Mouse (Mus musculus) heart, embryonic 10.5 days (tissue): ENCODE data around the gene C130026I21Rik. TPM values are rescaled to one million over a fixed set of nuclear protein-coding genes. Genes with fewer than 3 reads are reported as not detected.
"Not testable (repeated sequence)": the region's sequence is repeated elsewhere in the genome, so short reads cannot be mapped to it uniquely, and the experiment has no call there.

ENCODE experiments used
- DNase-seq: peaks from one replicate; pipeline ENCODE4 v3.0.0-alpha.2; 2017; ENCODE audit warnings: low spot score
- H3K27ac ChIP-seq: fragments of 300-500 bp; sonication (generic); 2 replicates; pipeline ENCODE4 v1.5.1; 2016; ENCODE audit warnings: mild to moderate bottlenecking
- H3K27me3 ChIP-seq: fragments of 300-500 bp; sonication (generic); 2 replicates; pipeline ENCODE4 v1.6.1; 2016; ENCODE audit warnings: mild to moderate bottlenecking; ENCODE audit not compliant: poor library complexity, insufficient read depth, severe bottlenecking
- H3K36me3 ChIP-seq: fragments of 300-500 bp; sonication (generic); 2 replicates; pipeline ENCODE4 v1.6.1; 2016; ENCODE audit warnings: mild to moderate bottlenecking, moderate library complexity
- H3K4me1 ChIP-seq: fragments of 300-500 bp; sonication (generic); 2 replicates; pipeline ENCODE4 v1.6.1; 2016; ENCODE audit warnings: mild to moderate bottlenecking
- H3K4me3 ChIP-seq: fragments of 300-500 bp; sonication (generic); 2 replicates; pipeline ENCODE4 v1.5.1; 2016; ENCODE audit warnings: mild to moderate bottlenecking, moderate library complexity
- H3K9me3 ChIP-seq: fragments of 300-500 bp; sonication (generic); 2 replicates; pipeline ENCODE4 v1.6.1; 2016; ENCODE audit warnings: mild to moderate bottlenecking, moderate library complexity
- WGBS: fragments of 180-500 bp; shearing (Covaris S2); methylation state at CpG from one replicate; pipeline ENCODE4 v1.1.7; 2016; 5-methylcytosine and 5-hydroxymethylcytosine counted together
- polyA plus RNA-seq: library from polyadenylated mRNA; unstranded; fragments of >200 nt; fragmentation: Nextera tagmentation; extraction: Ambion mirVana; gene quantifications from 2 replicates; pipeline ENCODE4 v1.2.1, GENCODE M21; 2016

The C130026I21Rik gene
- polyA plus RNA-seq, 1 experiment from 2014 or later, result not detected

DNA sequence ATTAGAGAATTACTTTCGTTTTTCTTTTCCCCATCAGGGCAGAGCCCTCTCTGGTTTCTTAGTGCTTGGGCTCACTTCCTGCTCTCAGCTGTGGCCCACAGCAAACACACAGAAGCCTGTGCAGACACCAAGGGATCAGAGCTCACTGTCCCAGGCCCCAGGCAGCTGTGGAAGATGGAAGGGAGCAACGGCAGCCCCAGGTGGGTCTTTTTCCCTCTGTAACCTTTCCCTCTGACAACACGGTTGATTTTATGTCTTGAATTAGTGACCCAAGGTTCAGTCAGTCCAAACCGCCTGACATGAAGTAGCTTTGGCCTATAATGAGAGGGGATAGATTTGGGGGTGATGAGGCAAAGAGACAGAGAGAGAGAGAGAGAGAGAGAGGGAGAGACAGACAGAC is 70.8 kb downstream of the C130026I21Rik start:
- 85% methylated on average over 3 of the region's 4 CpGs for WGBS
- DNase-seq, result not testable (repeated sequence)

DNA sequence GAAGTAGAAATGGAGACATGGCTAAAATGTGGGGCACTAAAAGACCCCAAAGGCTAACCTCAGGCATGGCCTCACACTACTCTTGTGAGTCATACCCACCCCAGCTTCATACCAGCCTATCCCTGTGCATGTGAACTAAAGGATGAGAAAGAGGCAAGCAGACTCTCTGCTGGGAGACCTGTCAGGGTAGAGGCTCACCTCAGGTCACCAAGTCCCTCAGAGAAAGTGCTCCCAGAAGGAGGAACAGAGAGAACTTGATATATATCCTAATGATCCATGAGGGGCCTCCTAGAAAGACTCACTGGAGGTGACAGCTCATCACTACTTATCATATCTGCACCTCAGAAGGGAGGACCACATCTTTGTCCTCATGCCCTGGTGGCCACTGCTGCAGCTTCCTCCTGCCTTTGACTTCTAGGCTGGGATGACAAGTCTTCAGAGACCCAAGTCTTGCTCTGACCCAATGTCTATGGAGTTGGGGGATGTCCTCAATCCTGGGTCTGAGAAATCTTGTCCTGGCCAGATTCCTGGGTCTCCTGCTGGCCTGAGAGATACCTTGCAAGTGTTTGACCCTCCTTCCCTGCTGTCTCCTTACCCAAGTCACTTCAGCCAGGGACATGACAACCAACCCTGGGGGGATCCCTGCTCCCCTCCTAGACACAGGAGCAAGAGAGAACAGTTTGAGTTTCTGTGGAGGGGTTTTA is 71.6 kb downstream of the C130026I21Rik start:
- not testable (repeated sequence) for H3K4me3 ChIP-seq, H3K27me3 ChIP-seq, H3K27ac ChIP-seq, DNase-seq, H3K4me1 ChIP-seq, H3K36me3 ChIP-seq, H3K9me3 ChIP-seq

More for the DNA sequence above, 70.8 kb downstream of the C130026I21Rik start:
- not testable (repeated sequence) for H3K9me3 ChIP-seq, H3K36me3 ChIP-seq, H3K4me3 ChIP-seq, H3K27me3 ChIP-seq, H3K4me1 ChIP-seq, H3K27ac ChIP-seq

GRCm38 (mm10) chr1:85196732-85197131 is 73.6 kb downstream of the C130026I21Rik start:
- not testable (repeated sequence) for H3K36me3 ChIP-seq, H3K4me1 ChIP-seq, H3K4me3 ChIP-seq, H3K27me3 ChIP-seq, H3K9me3 ChIP-seq, DNase-seq, H3K27ac ChIP-seq
- WGBS, result 58% methylated on average over 4 of the region's 4 CpGs

DNA sequence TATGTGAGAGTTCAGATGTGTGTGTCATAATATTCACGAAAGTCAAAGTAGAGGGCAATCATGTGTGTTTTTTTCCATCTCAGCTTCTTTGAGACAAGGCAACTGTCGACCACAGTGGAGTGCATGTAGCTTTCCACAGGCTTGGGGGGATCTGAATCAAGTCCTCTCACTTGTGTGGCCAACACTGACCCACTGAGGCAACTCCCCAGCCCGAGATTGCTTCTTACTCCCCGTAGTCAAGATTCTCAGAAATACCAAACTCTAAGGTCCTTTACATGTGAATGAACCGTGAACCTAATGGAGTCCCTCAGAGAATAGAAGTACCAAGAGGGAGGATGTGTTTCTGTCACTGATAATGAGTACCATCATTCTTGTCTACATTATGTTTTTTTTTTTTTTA is 76.6 kb downstream of the C130026I21Rik start:
- H3K4me1 ChIP-seq, H3K9me3 ChIP-seq, H3K36me3 ChIP-seq, DNase-seq, H3K27me3 ChIP-seq, H3K4me3 ChIP-seq, H3K27ac ChIP-seq: not testable (repeated sequence)
- WGBS, result 72% methylated on average over 5 of the region's 5 CpGs

DNA sequence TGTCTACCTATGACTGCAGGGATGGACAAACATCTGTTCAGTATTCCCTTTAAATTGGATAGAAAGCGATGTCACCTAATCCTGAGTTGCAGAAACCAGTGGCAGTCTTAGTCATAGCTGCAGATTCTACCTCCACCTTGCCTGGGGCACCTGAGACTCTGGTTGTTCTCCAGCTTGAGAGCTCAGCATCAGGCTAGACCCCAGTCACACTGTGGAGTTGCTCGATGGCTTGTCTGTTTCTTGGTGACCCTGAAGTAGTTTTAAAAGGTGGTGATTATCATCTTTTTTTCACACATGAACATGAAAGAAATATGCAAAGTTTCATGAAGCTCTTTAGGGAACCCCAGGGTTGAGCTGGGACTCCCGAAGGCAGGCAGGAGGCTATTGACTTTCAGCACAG is 88.4 kb downstream of the C130026I21Rik start:
- H3K4me1 ChIP-seq, H3K27me3 ChIP-seq, DNase-seq, H3K9me3 ChIP-seq, H3K36me3 ChIP-seq, H3K4me3 ChIP-seq, H3K27ac ChIP-seq: not testable (repeated sequence)
- WGBS, result 78% methylated on average over 2 of the region's 3 CpGs

DNA sequence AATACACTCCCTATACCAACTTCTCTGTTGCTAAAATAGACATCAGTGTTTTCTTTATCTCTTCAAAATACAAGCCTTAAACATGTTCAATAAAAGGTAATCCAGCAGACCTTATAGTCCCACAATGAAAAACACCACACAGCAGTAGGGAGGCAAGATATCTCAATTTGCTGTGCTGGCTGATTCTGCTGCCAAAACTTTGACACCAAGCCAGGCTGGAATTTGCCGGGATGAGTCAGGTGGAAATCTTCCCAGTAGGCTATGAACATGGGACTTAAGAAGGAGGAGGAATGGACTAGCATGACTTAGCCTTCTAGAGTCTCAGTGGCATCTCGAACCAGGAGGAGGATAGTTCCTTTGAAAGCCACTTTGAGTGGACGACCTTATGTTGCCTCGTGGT is 91.4 kb downstream of the C130026I21Rik start:
- DNase-seq, H3K9me3 ChIP-seq, H3K27me3 ChIP-seq, H3K4me1 ChIP-seq, H3K36me3 ChIP-seq, H3K4me3 ChIP-seq, H3K27ac ChIP-seq: not testable (repeated sequence)
- 69% methylated on average over 4 of the region's 4 CpGs for WGBS

DNA sequence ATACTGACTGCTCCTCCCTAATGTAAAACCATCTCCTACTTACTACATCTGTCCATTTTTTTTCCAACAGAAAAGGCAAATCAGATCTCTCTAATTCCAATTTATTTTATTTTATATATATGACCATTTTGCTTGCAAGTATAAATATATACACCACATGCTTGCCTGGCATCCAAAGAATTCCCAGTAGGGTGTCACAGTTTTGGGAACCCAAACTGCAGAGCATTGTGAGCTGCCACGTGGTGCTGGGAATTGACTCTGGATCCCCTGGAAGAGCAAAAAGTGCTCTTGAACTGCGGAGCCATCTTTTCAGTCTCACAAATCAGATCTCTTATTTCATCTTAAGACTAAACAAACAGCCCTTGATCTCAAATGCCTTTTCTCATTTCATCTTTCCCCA is 107.5 kb downstream of the C130026I21Rik start:
- not testable (repeated sequence) for H3K27me3 ChIP-seq, H3K27ac ChIP-seq, DNase-seq, H3K4me3 ChIP-seq, H3K4me1 ChIP-seq, H3K9me3 ChIP-seq, H3K36me3 ChIP-seq
- WGBS, result 40% methylated on average over 2 of the region's 2 CpGs

GRCm38 (mm10) chr1:85155151-85155550 is 115.2 kb downstream of the C130026I21Rik start:
- not testable (repeated sequence) for DNase-seq, H3K4me1 ChIP-seq, H3K36me3 ChIP-seq, H3K27me3 ChIP-seq, H3K4me3 ChIP-seq, H3K9me3 ChIP-seq, H3K27ac ChIP-seq
- 70% methylated on average over 4 of the region's 5 CpGs for WGBS

DNA sequence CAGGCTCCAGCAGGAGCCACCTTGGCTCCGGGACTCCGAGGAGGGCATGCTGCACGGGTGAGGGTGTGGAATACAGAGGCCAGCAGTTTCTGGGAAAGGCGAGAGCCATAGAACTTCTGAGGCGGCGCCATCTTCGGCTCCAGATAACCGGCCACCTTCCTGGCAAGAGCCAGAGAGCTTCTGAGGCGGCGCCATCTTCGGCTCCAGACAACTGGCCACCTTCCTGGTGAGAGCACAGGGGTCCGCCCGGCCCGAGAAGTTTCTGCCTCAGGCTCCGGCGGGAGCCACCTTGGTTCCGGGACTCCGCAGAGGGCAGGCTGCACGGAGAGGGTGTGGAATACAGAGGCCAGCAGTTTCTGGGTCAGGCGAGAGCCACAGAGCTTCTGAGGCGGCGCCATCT is 136.7 kb downstream of the C130026I21Rik start:
- not testable (repeated sequence) for H3K9me3 ChIP-seq, H3K27me3 ChIP-seq, H3K27ac ChIP-seq, H3K4me1 ChIP-seq, DNase-seq, H3K4me3 ChIP-seq, H3K36me3 ChIP-seq
- WGBS, result 85% methylated on average over 22 of the region's 22 CpGs

- H3K4me3 ChIP-seq, DNase-seq, H3K27ac ChIP-seq, H3K4me1 ChIP-seq, H3K9me3 ChIP-seq, H3K36me3 ChIP-seq, H3K27me3 ChIP-seq: not testable (repeated sequence)
- 87% methylated on average over 4 of the region's 4 CpGs for WGBS
Observed at GRCm38 (mm10) chr1:85121841-85122240, 148.5 kb downstream of the C130026I21Rik start.

- not testable (repeated sequence) for DNase-seq, H3K9me3 ChIP-seq, H3K27me3 ChIP-seq, H3K4me1 ChIP-seq, H3K4me3 ChIP-seq, H3K27ac ChIP-seq, H3K36me3 ChIP-seq
- WGBS, result 81% methylated on average over 5 of the region's 6 CpGs
Observed at GRCm38 (mm10) chr1:85118341-85118740, 152.0 kb downstream of the C130026I21Rik start.

DNA sequence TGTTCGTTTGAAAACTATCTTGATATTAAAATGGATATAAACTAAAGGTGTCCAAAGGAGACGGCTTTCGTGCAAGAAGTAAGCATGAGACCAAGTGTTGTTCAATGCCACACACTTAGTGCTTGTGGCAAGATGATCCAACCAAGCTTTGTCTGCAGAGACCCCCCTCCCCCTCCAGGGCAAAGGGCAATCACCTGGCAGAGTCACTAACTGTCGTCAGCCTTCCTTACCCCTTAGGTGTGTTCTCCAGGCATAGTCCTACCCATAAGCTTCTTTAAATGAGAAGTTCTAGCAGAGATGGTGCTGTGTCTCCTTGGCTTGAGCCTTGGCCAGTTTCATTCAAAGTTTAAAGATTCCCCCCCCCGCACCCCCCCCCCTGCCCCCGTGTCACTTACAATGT is 152.8 kb downstream of the C130026I21Rik start:
- 56% methylated on average over 5 of the region's 6 CpGs for whole genome bisulfite sequencing
- not testable (repeated sequence) for DNase-seq, H3K4me3 ChIP-seq

DNA sequence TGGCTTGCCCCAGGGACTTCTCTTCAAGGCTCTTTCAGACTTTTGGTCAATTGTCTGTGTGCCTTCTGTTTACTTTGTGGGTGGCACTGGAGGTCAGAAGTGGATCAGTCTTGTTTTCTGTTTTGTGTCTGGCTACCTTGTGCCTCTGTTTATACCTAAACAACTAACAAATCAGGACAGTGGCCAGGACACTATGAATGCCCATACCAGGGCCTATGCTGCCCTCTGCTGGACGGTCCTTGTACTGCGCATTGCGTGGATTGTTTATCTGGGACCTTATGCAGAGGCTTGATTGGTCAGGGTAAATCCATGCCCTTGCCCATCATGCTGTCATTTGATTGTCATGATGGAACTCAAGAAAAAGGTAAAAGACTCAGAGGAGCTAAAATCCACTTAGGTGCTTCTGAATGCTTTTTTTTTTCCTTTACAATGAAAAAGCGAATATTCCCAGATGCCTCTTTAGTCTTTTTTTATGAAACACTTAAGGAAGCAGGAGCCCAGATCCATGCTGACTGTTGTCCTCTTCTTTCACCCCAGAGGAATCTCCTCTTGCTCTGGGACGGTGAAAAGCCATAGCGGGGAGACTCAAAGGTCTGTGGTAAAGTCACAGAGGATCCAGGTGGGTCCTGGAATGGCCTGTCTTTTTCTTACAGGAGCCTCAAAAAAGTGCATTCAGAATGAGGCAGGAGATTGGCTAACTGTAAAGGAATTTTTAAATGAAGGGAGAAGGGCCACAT is 155.5 kb downstream of the C130026I21Rik start:
- not testable (repeated sequence) for H3K4me1 ChIP-seq, DNase-seq, H3K36me3 ChIP-seq, H3K4me3 ChIP-seq, H3K27ac ChIP-seq, H3K27me3 ChIP-seq
- 49% methylated on average over 6 of the region's 6 CpGs for WGBS
- peaks cover 10% of the 10 kb centered on the region for H3K9me3 ChIP-seq

More for the DNA sequence above, 152.8 kb downstream of the C130026I21Rik start:
- not testable (repeated sequence) for H3K36me3 ChIP-seq, H3K27ac ChIP-seq, H3K9me3 ChIP-seq, H3K27me3 ChIP-seq, H3K4me1 ChIP-seq

DNA sequence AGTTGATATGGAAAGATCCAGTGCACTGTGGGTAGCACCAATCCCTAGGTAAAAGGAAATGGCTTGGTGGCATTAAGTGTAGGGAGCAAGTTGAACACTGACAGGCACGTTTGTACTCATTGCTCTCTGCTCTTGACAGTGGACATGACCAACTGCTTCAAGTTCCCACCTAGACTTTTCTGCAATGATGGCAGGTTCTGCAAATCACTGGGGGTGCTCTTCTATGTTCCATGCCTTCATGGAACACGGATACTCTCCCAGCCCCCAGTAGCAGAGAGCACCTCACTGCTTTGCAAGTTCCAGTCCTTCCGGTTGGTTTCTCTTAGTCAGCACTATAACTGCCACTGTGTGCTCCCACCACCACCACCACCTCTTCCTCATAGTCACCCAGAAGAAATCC is 156.3 kb downstream of the C130026I21Rik start:
- not testable (repeated sequence) for H3K36me3 ChIP-seq, H3K4me1 ChIP-seq, H3K4me3 ChIP-seq, H3K27ac ChIP-seq, H3K27me3 ChIP-seq
- DNase-seq, result peak; percentile 38
- peaks cover 10% of the 10 kb centered on the region for H3K9me3 ChIP-seq
- 70% methylated on average over 3 of the region's 3 CpGs for WGBS
